Comparison of ENCODE assay signal across 9 mouse cellular contexts in genomic region chr9:50734989-50735388, GRCm38 (mm10). TPM values are rescaled to one million over a fixed set of nuclear protein-coding genes. Genes with fewer than 3 reads are reported as not detected.
DNase-seq lines count a peak whose midpoint lies in the region; ATAC-seq and TF ChIP-seq lines count a peak whose summit lies in the region.
"Had no signal": no experiment of that assay in that cellular context is flagged by ENCODE, and none has a peak within 500 bp of the region (broad histone marks: within the 10 kb centered on the region; RNA-seq: fewer than 3 reads in every experiment).

No protein-coding gene starts in this region.

- DNase-seq in kidney, adult 2 months, result peak; percentile 72
- peak; percentile 77 for DNase-seq in R1 (ENCODE audit: low read depth, low spot score)
- DNase-seq in embryo, embryonic 9.5 days (ENCODE audit: extremely low spot score), result peak; percentile 61
- DNase-seq in heart, postnatal 14 days, result peak; percentile 61 to 72
- peak; percentile 59 to 64 for DNase-seq in left cerebral cortex, adult 18-20 months (ENCODE audit: low spot score in 2 of 2)
- DNase-seq in naive thymus-derived CD4-positive, alpha-beta T cell, adult 2 months (ENCODE audit: low read depth), result peak; percentile 38
- DNase-seq in frontal cortex, postnatal 14 days (ENCODE audit: low spot score in 2 of 2), result no peak

- no peaks in the 10 kb centered on the region for H3K9me3 ChIP-seq in kidney, embryonic 14.5 days (ENCODE audit: control insufficient read depth, low read length)

- intact Hi-C loops in heart, postnatal 14 days (cut with DNase I), result loop anchor here (2.0 kb wide), 1 partner anchor 26 kb away; no protein-coding TSS in a partner anchor

- ATAC-seq in kidney, embryonic 14.5 days (ENCODE audit: low FRiP score, low TSS enrichment), result no peak

- H3K9ac ChIP-seq in kidney, embryonic 14.5 days (ENCODE audit: low read depth, low read length), result no peak overlapping the region

- H3K4me3 ChIP-seq in kidney, adult 2 months (ENCODE audit: insufficient read depth, low read depth, low read length), result no peak overlapping the region
- H3K4me3 ChIP-seq in kidney, embryonic 14.5 days (ENCODE audit: low read length), result no peak overlapping the region

- H3K27ac ChIP-seq in kidney, adult 2 months (ENCODE audit: insufficient read depth, low read depth, low read length), result no peak overlapping the region
- no peak overlapping the region for H3K27ac ChIP-seq in kidney, embryonic 14.5 days (ENCODE audit: low read depth, low read length)
- H3K27ac ChIP-seq: macrophage had no signal

- no peaks in the 10 kb centered on the region; the same call in 1 of the 2 replicates for H3K36me3 ChIP-seq in kidney, adult 2 months (ENCODE audit: control insufficient read depth, insufficient read depth, low read length)
- H3K36me3 ChIP-seq in kidney, embryonic 14.5 days (ENCODE audit: control insufficient read depth, insufficient read depth, low read length), result no peaks in the 10 kb centered on the region

- no peak overlapping the region for H3K4me2 ChIP-seq in kidney, embryonic 14.5 days (replicated peaks; ENCODE audit: low read depth, low read length)

- no peak for TF ChIP-seq POLR2A in kidney, adult 2 months (IDR thresholded peaks at IDR 0.05; ENCODE audit: low read depth, low read length)

- H3K4me1 ChIP-seq in kidney, adult 2 months (ENCODE audit: control insufficient read depth, insufficient read depth, low read length), result no peaks in the 10 kb centered on the region; the same call in 1 of the 2 replicates
- H3K4me1 ChIP-seq in kidney, embryonic 14.5 days (ENCODE audit: control insufficient read depth, insufficient read depth, low read length), result no peaks in the 10 kb centered on the region

- no peaks in the 10 kb centered on the region for H3K27me3 ChIP-seq in kidney, adult 2 months (replicated peaks; ENCODE audit: control insufficient read depth, insufficient read depth, low read length)
- no peaks in the 10 kb centered on the region for H3K27me3 ChIP-seq in kidney, embryonic 14.5 days (ENCODE audit: control insufficient read depth, insufficient read depth, low read length)

- peak; percentile 84 for TF ChIP-seq CTCF in kidney, adult 2 months (conservative IDR thresholded peaks at IDR 0.05; ENCODE audit: insufficient read depth, insufficient read length, low read depth, low read length)

- WGBS in kidney, adult 2 months, result 2% methylated on average over 9 of the region's 9 CpGs
- 6% methylated on average over 9 of the region's 9 CpGs for WGBS in kidney, embryonic 14.5 days

RNA-seq across cellular contexts. Expression of gene Dixdc1, which starts 4.3 kb away (rescaled TPM):
- 4.6 and 5.3 TPM in 2 replicates for polyA plus RNA-seq in kidney, adult 2 months (2012; rRNA removed)
- 5.7 and 10.3 TPM in 2 replicates for polyA plus RNA-seq in kidney, embryonic 14.5 days (2014; fragmentation: Nextera tagmentation; extraction: Ambion mirVana)
- total RNA-seq in heart, postnatal 14 days (2021), result 1 to 10 TPM; 4.0 to 6.2 TPM
- total RNA-seq in left cerebral cortex, adult 18-20 months (2021), result 10 to 100 TPM; 67.9 to 79.3 TPM

RNA-seq across cellular contexts. Expression of gene 2310030G06Rik, which starts 11.3 kb away (rescaled TPM):
- polyA plus RNA-seq in kidney, adult 2 months (2012; rRNA removed), result 39.0 and 41.1 TPM in 2 replicates
- 8.7 and 9.3 TPM in 2 replicates for polyA plus RNA-seq in kidney, embryonic 14.5 days (2014; fragmentation: Nextera tagmentation; extraction: Ambion mirVana)
- 1 to 10 TPM; 2.0 to 3.2 TPM for total RNA-seq in heart, postnatal 14 days (2021)
- 1 to 10 TPM; 2.7 to 3.1 TPM for total RNA-seq in left cerebral cortex, adult 18-20 months (2021)
- polyA plus RNA-seq: macrophage had no signal

RNA-seq across cellular contexts. Expression of gene Cryab, which starts 16.1 kb away (rescaled TPM):
- polyA plus RNA-seq in kidney, adult 2 months (2012; rRNA removed), result 548 and 676 TPM in 2 replicates
- polyA plus RNA-seq in kidney, embryonic 14.5 days (2014; fragmentation: Nextera tagmentation; extraction: Ambion mirVana), result 15.7 and 20.6 TPM in 2 replicates
- total RNA-seq in heart, postnatal 14 days (2021), result 1,000 to 10,000 TPM; 1,337 to 1,386 TPM
- 100 to 1,000 TPM; 122 to 161 TPM for total RNA-seq in left cerebral cortex, adult 18-20 months (2021)

RNA-seq across cellular contexts. Expression of gene Hspb2, which starts 17.2 kb away (rescaled TPM):
- polyA plus RNA-seq in kidney, adult 2 months (2012; rRNA removed), result 20.0 and 21.1 TPM in 2 replicates
- polyA plus RNA-seq in kidney, embryonic 14.5 days (2014; fragmentation: Nextera tagmentation; extraction: Ambion mirVana), result 0.72 and 1.0 TPM in 2 replicates
- total RNA-seq in heart, postnatal 14 days (2021), result 100 to 1,000 TPM; 128 to 131 TPM
- total RNA-seq in left cerebral cortex, adult 18-20 months (2021), result 1 to 10 TPM; 2.4 to 2.6 TPM
- polyA plus RNA-seq: macrophage had no signal

RNA-seq across cellular contexts. Expression of gene Fdxacb1, which starts 33.0 kb away (rescaled TPM):
- polyA plus RNA-seq in kidney, adult 2 months (2012; rRNA removed), result 3.6 and 4.3 TPM in 2 replicates
- polyA plus RNA-seq in kidney, embryonic 14.5 days (2014; fragmentation: Nextera tagmentation; extraction: Ambion mirVana), result 11.1 and 11.5 TPM in 2 replicates
- total RNA-seq in heart, postnatal 14 days (2021), result 1 to 10 TPM; 5.7 to 6.0 TPM
- total RNA-seq in left cerebral cortex, adult 18-20 months (2021), result 1 to 10 TPM; 5.4 to 6.2 TPM

Comparison
In these comparisons a context has a peak if more than half of its experiments do, and no peak if none do; other contexts are left out.
1. DNase-seq: peak in kidney, adult 2 months (single experiment), R1 (single experiment), embryo, embryonic 9.5 days (single experiment), heart, postnatal 14 days (2 of 2), left cerebral cortex, adult 18-20 months (2 of 2) and naive thymus-derived CD4-positive, alpha-beta T cell, adult 2 months (single experiment); none in frontal cortex, postnatal 14 days (0 of 2).
2. RNA of gene Dixdc1, which starts 4.3 kb away (total RNA-seq): 67.9 to 79.3 TPM in left cerebral cortex, adult 18-20 months; 4.0 to 6.2 TPM in heart, postnatal 14 days; every median in the first group is over 4 times any median in the second.
3. RNA of gene Cryab, which starts 16.1 kb away (total RNA-seq): 1,337 to 1,386 TPM in heart, postnatal 14 days; 122 to 161 TPM in left cerebral cortex, adult 18-20 months; every median in the first group is over 4 times any median in the second.